Mouse (Mus musculus) ES-E14 (cell line): Measurements from ENCODE around the gene Sesn2.

Experiments
- CHD2 ChIP-seq: IDR thresholded peaks from 2 replicates; pipeline ENCODE4 v1.6.1; 2014; ENCODE audit warnings: mild to moderate bottlenecking, low read depth, low read length, inconsistent platforms
- HCFC1 ChIP-seq: IDR thresholded peaks from 2 replicates; pipeline ENCODE4 v1.6.1; 2012; ENCODE audit warnings: low read length, inconsistent platforms, borderline replicate concordance; ENCODE audit not compliant: insufficient read depth
- MAFK ChIP-seq: IDR thresholded peaks from 2 replicates; pipeline ENCODE4 v1.6.1; 2014; ENCODE audit warnings: mild to moderate bottlenecking, low read depth, low read length, inconsistent platforms; ENCODE audit not compliant: insufficient read depth
- ZC3H11A ChIP-seq: IDR thresholded peaks from 2 replicates; pipeline ENCODE4 v1.6.1; 2012; ENCODE audit warnings: low read depth, mild to moderate bottlenecking, inconsistent platforms, low read length, borderline replicate concordance
- ZNF384 ChIP-seq: IDR thresholded peaks from 2 replicates; pipeline ENCODE4 v1.6.1; 2012; ENCODE audit warnings: low read depth, low read length, inconsistent platforms

DNA sequence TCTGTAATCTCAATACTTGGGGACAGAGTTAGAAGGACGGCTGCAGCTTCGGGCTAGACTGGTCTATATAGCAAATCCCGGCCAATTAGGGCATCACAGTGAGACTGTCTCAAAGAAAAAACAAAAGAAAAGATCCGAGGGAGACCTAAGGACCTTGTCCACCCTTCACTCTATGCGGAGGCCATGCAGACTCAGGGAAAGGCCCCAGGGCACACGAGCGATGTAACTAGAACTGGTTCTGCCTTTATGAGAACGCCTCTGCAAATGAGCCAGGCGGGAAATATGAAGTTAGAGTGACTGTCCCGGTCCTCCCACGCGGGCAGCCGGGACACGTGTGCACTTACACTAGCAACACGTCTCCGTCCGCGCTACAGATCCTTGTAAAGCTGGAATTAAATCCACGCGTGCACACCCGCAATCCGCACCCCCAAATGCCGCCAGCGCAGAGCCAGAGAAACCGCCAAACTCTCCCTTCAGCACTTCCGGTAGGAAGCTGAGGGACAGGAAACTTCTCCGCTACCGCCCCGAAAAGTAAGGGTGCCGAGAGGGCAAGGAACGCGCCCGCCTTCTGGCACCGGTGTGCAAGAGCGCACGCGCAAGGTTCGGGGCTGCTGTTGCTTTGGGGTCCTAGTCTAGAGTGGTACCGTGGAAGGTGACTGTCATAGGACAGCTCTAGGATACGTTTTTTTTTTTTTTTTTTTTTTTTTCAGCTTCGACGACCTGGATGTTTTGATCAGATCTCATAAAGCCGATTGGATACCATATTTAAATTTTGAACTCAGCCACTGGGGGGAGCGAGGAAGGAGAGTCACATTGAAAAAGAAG, 46.7 kb downstream of the Sesn2 start, which contains the start of gene Med18:
- no peak for TF ChIP-seq ZC3H11A
- TF ChIP-seq ZNF384 = peak; percentile 95
- peak; percentile 64; the same call in 1 of the 2 replicates for TF ChIP-seq HCFC1
- no peak for TF ChIP-seq CHD2
- TF ChIP-seq MAFK = no peak
